Mouse (Mus musculus) kidney, embryonic 16.5 days (tissue): ENCODE data around the gene Tpsab1. TPM values are rescaled to one million over a fixed set of nuclear protein-coding genes. Genes with fewer than 3 reads are reported as not detected.

Source experiments
- ATAC-seq: fragments of 200-750 bp; cut with Nextera tagmentation; 2 replicates; pipeline ENCODE4 v1.8.0; 2017; ENCODE audit warnings: moderate TSS enrichment; ENCODE audit not compliant: low FRiP score, low TSS enrichment
- H3K27ac ChIP-seq: fragments of 300-500 bp; sonication (generic); 2 replicates; pipeline ENCODE4 v1.5.1; 2014; ENCODE audit warnings: low read length
- H3K27me3 ChIP-seq: fragments of 300-500 bp; sonication (generic); 2 replicates; pipeline ENCODE4 v1.6.1; 2014; ENCODE audit warnings: low read length, control low read depth, mixed read lengths; ENCODE audit not compliant: insufficient read depth
- H3K36me3 ChIP-seq: fragments of 300-500 bp; sonication (generic); 2 replicates; pipeline ENCODE4 v1.6.1; 2014; ENCODE audit warnings: low read length, control low read depth, mixed read lengths; ENCODE audit not compliant: insufficient read depth
- H3K4me1 ChIP-seq: fragments of 300-500 bp; sonication (generic); 2 replicates; pipeline ENCODE4 v1.6.1; 2014; ENCODE audit warnings: low read length, control low read depth, mixed read lengths; ENCODE audit not compliant: insufficient read depth
- H3K4me2 ChIP-seq: fragments of 300-500 bp; sonication (generic); replicated peaks from 2 replicates; pipeline ENCODE4 v1.6.1; 2014; ENCODE audit warnings: low read depth, low read length
- H3K4me3 ChIP-seq: fragments of 300-500 bp; sonication (generic); 2 replicates; pipeline ENCODE4 v1.5.1; 2014; ENCODE audit warnings: mild to moderate bottlenecking, low read length
- H3K9ac ChIP-seq: fragments of 300-500 bp; sonication (generic); replicated peaks from 2 replicates; pipeline ENCODE4 v1.6.1; 2014; ENCODE audit warnings: low read length
- H3K9me3 ChIP-seq: fragments of 300-500 bp; sonication (generic); 2 replicates; pipeline ENCODE4 v1.6.1; 2016; ENCODE audit warnings: low read length, control low read depth
- WGBS: fragments of 180-500 bp; shearing (Covaris S2); extraction: QIAGEN DNeasy Blood & Tissue Kit; methylation state at CpG from one replicate; pipeline ENCODE4 v1.1.7; 2014; 5-methylcytosine and 5-hydroxymethylcytosine counted together
- polyA plus RNA-seq: library from polyadenylated mRNA; unstranded; fragments of >200 nt; fragmentation: Nextera tagmentation; extraction: Ambion mirVana; gene quantifications from 2 replicates; pipeline ENCODE4 v1.2.1, GENCODE M21; 2015

Tpsab1 gene
- polyA plus RNA-seq: 0.36 and 0.49 TPM in 2 replicates

GRCm38 (mm10) chr17:25345462-25345861 lies at the start of gene Tpsab1:
Gene Tpsab1, minus strand, starts transcription at chr17:25345562.
- H3K27ac ChIP-seq: no peak within 1 kb of the TSS
- 74% methylated on average over 4 of the region's 4 CpGs for WGBS
- H3K27me3 ChIP-seq: no peaks in the 10 kb centered on the region
- H3K36me3 ChIP-seq: no peaks in the 10 kb centered on the region
- H3K9me3 ChIP-seq: no peaks in the 10 kb centered on the region
- no peak within 1 kb of the TSS for H3K4me3 ChIP-seq
- H3K4me1 ChIP-seq: 0 out of 2 replicates have a peak, but pooled peaks cover 3% of the 10 kb centered on the region
- H3K4me2 ChIP-seq: no peak within 1 kb of the TSS
- H3K9ac ChIP-seq: no peak within 1 kb of the TSS
- no peak for ATAC-seq

- Histone ChIP-seq H3K4me3 (no peak overlapping the region), H3K9ac (no peak overlapping the region), H3K27ac (no peak overlapping the region), H3K27me3 (no peaks in the 10 kb centered on the region), H3K9me3 (no peaks in the 10 kb centered on the region), H3K4me2 (no peak overlapping the region), H3K4me1 (no peaks in the 10 kb centered on the region), H3K36me3 (no peaks in the 10 kb centered on the region)
- no peak for ATAC-seq
- 85% methylated on average over 4 of the region's 4 CpGs for WGBS
These were observed 49.2 kb upstream of the Tpsab1 start for GRCm38 (mm10) chr17:25394526-25394925.

- Histone ChIP-seq H3K4me1 (no peaks in the 10 kb centered on the region), H3K27me3 (no peaks in the 10 kb centered on the region), H3K9ac (no peak overlapping the region), H3K36me3 (no peaks in the 10 kb centered on the region), H3K27ac (no peak overlapping the region), H3K4me2 (no peak overlapping the region), H3K4me3 (no peak overlapping the region), H3K9me3 (no peaks in the 10 kb centered on the region)
- ATAC-seq: 0 out of 2 replicates have a peak, but pooled peaks have one; percentile 36
- WGBS: 36% methylated on average over 9 of the region's 9 CpGs
These were observed 28.6 kb upstream of the Tpsab1 start for GRCm38 (mm10) chr17:25374011-25374410.

- H3K27me3 ChIP-seq: no peaks in the 10 kb centered on the region
- H3K9ac ChIP-seq: no peak overlapping the region
- H3K4me3 ChIP-seq: no peak overlapping the region
- H3K4me1 ChIP-seq: no peaks in the 10 kb centered on the region
- H3K27ac ChIP-seq: no peak overlapping the region
- WGBS: 63% methylated on average over 8 of the region's 8 CpGs
- no peak for ATAC-seq
- H3K36me3 ChIP-seq: no peaks in the 10 kb centered on the region
- no peak overlapping the region for H3K4me2 ChIP-seq
- no peaks in the 10 kb centered on the region for H3K9me3 ChIP-seq
These were observed 27.1 kb upstream of the Tpsab1 start for GRCm38 (mm10) chr17:25372491-25372890.

DNA sequence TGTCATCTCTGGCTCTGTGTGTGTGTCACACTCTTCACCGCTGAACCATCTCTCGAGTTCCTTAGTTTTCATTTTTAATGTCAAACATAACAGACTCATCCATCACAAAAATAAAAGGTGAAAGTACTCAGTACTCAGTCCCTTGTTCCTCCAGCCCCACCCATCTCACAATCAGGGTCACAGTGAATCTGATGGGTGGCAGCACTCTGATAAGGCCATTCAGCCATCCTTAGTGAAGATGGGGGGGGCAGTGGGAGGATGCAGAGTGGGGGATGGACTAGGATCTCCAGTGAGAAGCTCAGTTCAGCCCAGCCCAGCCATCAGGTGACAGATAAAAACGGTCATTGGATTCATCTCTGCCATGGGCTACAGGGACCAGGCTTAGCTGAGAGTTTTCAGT lies 23.6 kb upstream of the Tpsab1 start, which contains the start of gene Tpsg1:
Gene Tpsg1, plus strand, starts transcription at position 301 of the 400 bp plus-strand sequence.
- no peak within 1 kb of the TSS for H3K4me3 ChIP-seq
- 77% methylated on average over 3 of the region's 3 CpGs for WGBS
- ATAC-seq: no peak

GRCm38 (mm10) chr17:25366005-25366404 lies 20.6 kb upstream of the Tpsab1 start, which contains the start of gene Tpsb2:
Gene Tpsb2, plus strand, starts transcription at chr17:25366305.
- H3K36me3 ChIP-seq: no peaks in the 10 kb centered on the region
- no peak for ATAC-seq
- H3K27ac ChIP-seq: no peak within 1 kb of the TSS
- H3K27me3 ChIP-seq: no peaks in the 10 kb centered on the region
- no peaks in the 10 kb centered on the region for H3K4me1 ChIP-seq
- H3K9me3 ChIP-seq: no peaks in the 10 kb centered on the region
- no peak within 1 kb of the TSS for H3K4me3 ChIP-seq
- WGBS: 75% methylated on average over 2 of the region's 2 CpGs
- no peak within 1 kb of the TSS for H3K4me2 ChIP-seq
- no peak within 1 kb of the TSS for H3K9ac ChIP-seq

More for the DNA sequence above, 23.6 kb upstream of the Tpsab1 start, which contains the start of gene Tpsg1:
- Histone ChIP-seq H3K27me3 (no peaks in the 10 kb centered on the region), H3K9ac (no peak within 1 kb of the TSS), H3K4me2 (no peak within 1 kb of the TSS), H3K9me3 (no peaks in the 10 kb centered on the region), H3K27ac (no peak within 1 kb of the TSS), H3K36me3 (no peaks in the 10 kb centered on the region), H3K4me1 (no peaks in the 10 kb centered on the region)

GRCm38 (mm10) chr17:25363726-25364125 lies 18.4 kb upstream of the Tpsab1 start:
- ATAC-seq: no peak
- Histone ChIP-seq H3K9ac (no peak overlapping the region), H3K27ac (no peak overlapping the region), H3K4me3 (no peak overlapping the region), H3K27me3 (no peaks in the 10 kb centered on the region), H3K4me2 (no peak overlapping the region), H3K4me1 (no peaks in the 10 kb centered on the region), H3K9me3 (no peaks in the 10 kb centered on the region), H3K36me3 (no peaks in the 10 kb centered on the region)
- 3% methylated on average over 1 of the region's 1 CpGs for WGBS

DNA sequence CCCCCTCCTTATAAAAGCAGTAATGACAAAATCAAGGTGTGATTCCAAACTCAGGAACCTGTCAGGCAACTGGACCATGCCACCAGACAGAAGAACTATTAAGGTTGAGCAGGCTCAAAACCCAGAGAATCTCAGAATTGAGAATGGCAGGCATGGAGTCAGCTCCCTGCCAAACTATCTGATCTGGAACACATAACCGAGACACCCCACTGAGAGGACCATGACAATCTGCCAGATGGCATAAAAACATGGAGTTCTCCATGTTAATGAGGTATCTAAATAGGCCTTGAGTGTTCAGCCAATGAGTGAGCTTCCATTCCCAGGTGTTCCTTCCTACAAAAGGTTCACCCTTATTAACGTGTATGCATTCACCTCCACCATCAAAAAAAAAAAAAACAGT lies 15.9 kb upstream of the Tpsab1 start:
- Histone ChIP-seq H3K27ac (no peak overlapping the region), H3K4me3 (no peak overlapping the region), H3K4me1 (no peaks in the 10 kb centered on the region), H3K36me3 (no peaks in the 10 kb centered on the region), H3K9ac (no peak overlapping the region), H3K9me3 (no peaks in the 10 kb centered on the region), H3K4me2 (no peak overlapping the region), H3K27me3 (no peaks in the 10 kb centered on the region)
- no peak for ATAC-seq
- 70% methylated on average over 2 of the region's 2 CpGs for WGBS

DNA sequence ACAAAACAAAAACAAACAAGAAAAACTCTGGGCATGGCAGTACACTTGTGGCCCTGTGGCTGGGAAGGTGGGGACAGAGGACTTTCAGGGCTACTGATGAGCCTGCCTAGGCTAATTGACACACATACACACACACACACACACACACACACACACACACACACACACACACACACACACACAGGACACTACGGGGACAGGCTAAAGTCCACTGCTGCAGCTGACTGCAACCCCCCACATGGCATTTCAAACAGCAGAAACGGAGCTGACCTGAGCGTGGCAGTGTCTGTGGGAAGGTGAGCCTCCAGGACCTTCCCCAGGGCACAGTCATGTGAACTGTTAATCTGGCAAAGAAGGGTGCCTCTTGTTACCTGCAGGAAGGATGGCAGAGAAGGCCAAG lies 3.9 kb downstream of the Tpsab1 start:
- 0 out of 2 replicates have a peak, but pooled peaks have one; percentile 46 for ATAC-seq
- WGBS: 39% methylated on average over 3 of the region's 3 CpGs
- no peak overlapping the region for H3K4me3 ChIP-seq

GRCm38 (mm10) chr17:25340003-25340402 lies 5.4 kb downstream of the Tpsab1 start:
- H3K4me1 ChIP-seq: 0 out of 2 replicates have a peak, but pooled peaks cover 3% of the 10 kb centered on the region
- 85% methylated on average over 6 of the region's 6 CpGs for WGBS
- no peak for ATAC-seq
- no peak overlapping the region for H3K9ac ChIP-seq
- no peaks in the 10 kb centered on the region for H3K36me3 ChIP-seq
- no peak overlapping the region for H3K4me3 ChIP-seq
- H3K9me3 ChIP-seq: no peaks in the 10 kb centered on the region
- no peaks in the 10 kb centered on the region for H3K27me3 ChIP-seq
- H3K4me2 ChIP-seq: no peak overlapping the region
- H3K27ac ChIP-seq: no peak overlapping the region

More for the DNA sequence above, 3.9 kb downstream of the Tpsab1 start:
- H3K9ac ChIP-seq: no peak overlapping the region
- no peak overlapping the region for H3K4me2 ChIP-seq
- 0 out of 2 replicates have a peak, but pooled peaks cover 3% of the 10 kb centered on the region for H3K4me1 ChIP-seq
- no peaks in the 10 kb centered on the region for H3K36me3 ChIP-seq
- no peaks in the 10 kb centered on the region for H3K27me3 ChIP-seq
- no peak overlapping the region for H3K27ac ChIP-seq
- H3K9me3 ChIP-seq: no peaks in the 10 kb centered on the region
